Mouse (Mus musculus) embryonic fibroblast, embryonic 13.5 days (primary cell): Measurements from ENCODE around the gene Gm4969.

Experiments used
- CTCF ChIP-seq: IDR thresholded peaks from 2 replicates; pipeline ENCODE4 v1.5.1; 2011; ENCODE audit warnings: mild to moderate bottlenecking, control low read depth, low read length, moderate library complexity, borderline replicate concordance; ENCODE audit not compliant: insufficient read depth
- POLR2A ChIP-seq: IDR thresholded peaks from 2 replicates; pipeline ENCODE4 v1.6.1; 2011; ENCODE audit warnings: low read depth, mild to moderate bottlenecking, control low read depth, low read length, moderate library complexity

GRCm38 (mm10) chr7:19091913-19092312 is 26.3 kb downstream of the Gm4969 start:
- TF ChIP-seq CTCF (no peak), POLR2A (no peak)
